ENCODE assay signal across 11 mouse cellular contexts in genomic region chr8:69815396-69815795, GRCm38 (mm10).
"Had no signal": no experiment of that assay in that cellular context is flagged by ENCODE, and none has a peak within 500 bp of the region (broad histone marks: within the 10 kb centered on the region; RNA-seq: fewer than 3 reads in every experiment).

No protein-coding gene starts in this region.

- H3K4me1 ChIP-seq: liver, embryonic 13.5 days; lung, embryonic 15.5 days had no signal

- ATAC-seq: hindbrain, postnatal 0 days; liver, postnatal 0 days; midbrain, embryonic 13.5 days had no signal

- H3K27me3 ChIP-seq: liver, embryonic 13.5 days; lung, embryonic 15.5 days had no signal

- DNase-seq: liver; liver, embryonic 13.5 days; liver, postnatal 0 days; lung, postnatal 36 days; right cerebral cortex, postnatal 14 days; thymus, postnatal 4 days had no signal

- H3K27ac ChIP-seq: hindbrain, postnatal 0 days; left cerebral cortex, adult 2 months; liver, embryonic 13.5 days; lung, embryonic 15.5 days; midbrain, embryonic 13.5 days; stomach, postnatal 0 days had no signal

- H3K4me2 ChIP-seq: liver, embryonic 13.5 days; lung, embryonic 15.5 days; midbrain, embryonic 13.5 days had no signal

- H3K9ac ChIP-seq: liver, embryonic 13.5 days; liver, postnatal 0 days; lung, embryonic 15.5 days; midbrain, embryonic 13.5 days had no signal

- H3K36me3 ChIP-seq: lung, embryonic 15.5 days had no signal

- H3K4me3 ChIP-seq: left cerebral cortex, adult 2 months; liver, embryonic 13.5 days; lung, embryonic 15.5 days; midbrain, embryonic 13.5 days had no signal

- H3K9me3 ChIP-seq: liver, embryonic 13.5 days; lung, embryonic 15.5 days; midbrain, embryonic 13.5 days had no signal
